Mouse (Mus musculus): ENCODE data around the gene Wdr44. TPM values are rescaled to one million over a fixed set of nuclear protein-coding genes. Genes with fewer than 3 reads are reported as not detected.
"Not testable (repeated sequence)": the region's sequence is repeated elsewhere in the genome, so short reads cannot be mapped to it uniquely, and the experiment has no call there.

Gene Wdr44
- polyA plus RNA-seq, 1 experiment from 2014 or later, result 13.8 TPM

- Histone ChIP-seq H3K9ac (no peak overlapping the region), H3K9me3 (replicated peaks) (no peaks in the 10 kb centered on the region), H3K4me2 (replicated peaks) (no peak overlapping the region), H3K27ac (replicated peaks) (no peak overlapping the region), H3K4me1 (no peaks in the 10 kb centered on the region), H3K36me3 (no peaks in the 10 kb centered on the region), H3K4me3 (replicated peaks) (no peak overlapping the region), H3K27me3 (no peaks in the 10 kb centered on the region)
- 83% methylated on average over 2 of the region's 2 CpGs for WGBS
- ATAC-seq (ENCODE audit: insufficient number of reproducible peaks, low FRiP score, low TSS enrichment, low read depth), result no peak
Measured at GRCm38 (mm10) chrX:23697346-23697745, 4.5 kb downstream of the Wdr44 start.

- whole genome bisulfite sequencing, result 96% methylated on average over 1 of the region's 1 CpGs
- Histone ChIP-seq H3K4me1 (no peaks in the 10 kb centered on the region), H3K36me3 (no peaks in the 10 kb centered on the region), H3K27me3 (no peaks in the 10 kb centered on the region), H3K4me2 (replicated peaks) (no peak overlapping the region), H3K27ac (replicated peaks) (no peak overlapping the region), H3K9ac (no peak overlapping the region), H3K4me3 (replicated peaks) (no peak overlapping the region), H3K9me3 (replicated peaks) (no peaks in the 10 kb centered on the region)
- ATAC-seq (ENCODE audit: insufficient number of reproducible peaks, low FRiP score, low TSS enrichment, low read depth), result no peak
Measured at GRCm38 (mm10) chrX:23699023-23699422, 6.2 kb downstream of the Wdr44 start.

DNA sequence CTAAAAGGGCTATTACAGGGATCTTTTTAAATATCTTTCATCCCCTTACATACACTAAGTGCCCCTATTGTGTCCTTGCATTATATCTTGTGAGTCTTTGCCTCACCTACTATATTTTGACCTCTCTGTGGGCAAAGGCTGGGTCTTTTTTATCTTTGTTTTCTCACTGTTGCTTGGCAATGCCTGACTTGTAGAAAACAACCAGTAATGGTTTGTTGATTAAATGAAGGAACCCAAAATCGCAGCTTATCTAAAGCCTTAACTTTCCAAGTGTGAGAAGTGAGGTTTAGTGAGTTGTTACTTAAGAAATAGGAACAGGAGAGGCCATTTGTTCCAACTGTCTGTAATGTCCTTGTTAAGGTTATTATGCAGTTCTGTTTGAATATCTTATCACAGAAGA is 24.4 kb downstream of the Wdr44 start:
- Histone ChIP-seq H3K4me1 (no peaks in the 10 kb centered on the region), H3K36me3 (no peaks in the 10 kb centered on the region), H3K27ac (replicated peaks) (no peak overlapping the region), H3K9ac (no peak overlapping the region), H3K4me3 (replicated peaks) (no peak overlapping the region), H3K4me2 (replicated peaks) (no peak overlapping the region), H3K27me3 (no peaks in the 10 kb centered on the region), H3K9me3 (replicated peaks) (no peaks in the 10 kb centered on the region)
- WGBS, result 76% methylated on average over 1 of the region's 1 CpGs
- ATAC-seq (ENCODE audit: insufficient number of reproducible peaks, low FRiP score, low TSS enrichment, low read depth), result no peak

DNA sequence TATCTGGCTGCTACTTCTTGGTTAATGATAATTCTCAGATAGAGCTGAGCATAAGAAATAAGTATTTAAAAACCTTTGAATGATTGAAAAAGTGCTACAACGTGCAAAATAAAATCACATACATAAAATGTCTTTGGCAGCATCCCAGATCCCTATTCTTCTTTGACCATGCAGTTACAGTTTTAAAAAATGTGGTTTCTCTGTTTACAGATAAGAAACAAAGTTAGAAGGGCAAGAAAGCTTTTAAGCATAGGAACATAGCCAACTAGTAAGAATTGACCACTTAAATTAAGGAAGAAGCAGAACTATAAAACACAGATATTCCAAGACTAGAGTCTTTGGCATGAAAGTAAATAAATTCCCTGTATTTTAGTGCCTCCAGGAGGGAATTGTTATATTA is 34.6 kb downstream of the Wdr44 start:
- Histone ChIP-seq H3K4me1 (no peaks in the 10 kb centered on the region), H3K4me3 (replicated peaks) (no peak overlapping the region), H3K9me3 (replicated peaks) (no peaks in the 10 kb centered on the region), H3K36me3 (no peaks in the 10 kb centered on the region), H3K4me2 (replicated peaks) (no peak overlapping the region), H3K9ac (no peak overlapping the region), H3K27ac (replicated peaks) (no peak overlapping the region), H3K27me3 (no peaks in the 10 kb centered on the region)
- WGBS, result 69% methylated on average over 1 of the region's 1 CpGs
- no peak for ATAC-seq (ENCODE audit: insufficient number of reproducible peaks, low FRiP score, low TSS enrichment, low read depth)

- WGBS, result 62% methylated on average over 1 of the region's 1 CpGs
- no peak for ATAC-seq (ENCODE audit: insufficient number of reproducible peaks, low FRiP score, low TSS enrichment, low read depth)
- H3K4me2 ChIP-seq (replicated peaks), result no peak overlapping the region
Measured at GRCm38 (mm10) chrX:23754671-23755070, 61.8 kb downstream of the Wdr44 start.

GRCm38 (mm10) chrX:23767849-23768248 is 75.0 kb downstream of the Wdr44 start:
- Histone ChIP-seq H3K36me3 (no peaks in the 10 kb centered on the region), H3K4me3 (replicated peaks) (no peak overlapping the region), H3K4me1 (no peaks in the 10 kb centered on the region), H3K9me3 (replicated peaks) (no peaks in the 10 kb centered on the region), H3K27ac (replicated peaks) (no peak overlapping the region), H3K27me3 (no peaks in the 10 kb centered on the region), H3K9ac (no peak overlapping the region), H3K4me2 (replicated peaks) (no peak overlapping the region)
- WGBS, result 81% methylated on average over 1 of the region's 1 CpGs
- no peak for ATAC-seq (ENCODE audit: insufficient number of reproducible peaks, low FRiP score, low TSS enrichment, low read depth)

More at GRCm38 (mm10) chrX:23754671-23755070, 61.8 kb downstream of the Wdr44 start:
- no peak overlapping the region for H3K4me3 ChIP-seq (replicated peaks)
- H3K4me1 ChIP-seq, result no peaks in the 10 kb centered on the region
- H3K9ac ChIP-seq, result no peak overlapping the region
- no peaks in the 10 kb centered on the region for H3K27me3 ChIP-seq
- no peaks in the 10 kb centered on the region for H3K36me3 ChIP-seq
- no peaks in the 10 kb centered on the region for H3K9me3 ChIP-seq (replicated peaks)
- no peak overlapping the region for H3K27ac ChIP-seq (replicated peaks)

DNA sequence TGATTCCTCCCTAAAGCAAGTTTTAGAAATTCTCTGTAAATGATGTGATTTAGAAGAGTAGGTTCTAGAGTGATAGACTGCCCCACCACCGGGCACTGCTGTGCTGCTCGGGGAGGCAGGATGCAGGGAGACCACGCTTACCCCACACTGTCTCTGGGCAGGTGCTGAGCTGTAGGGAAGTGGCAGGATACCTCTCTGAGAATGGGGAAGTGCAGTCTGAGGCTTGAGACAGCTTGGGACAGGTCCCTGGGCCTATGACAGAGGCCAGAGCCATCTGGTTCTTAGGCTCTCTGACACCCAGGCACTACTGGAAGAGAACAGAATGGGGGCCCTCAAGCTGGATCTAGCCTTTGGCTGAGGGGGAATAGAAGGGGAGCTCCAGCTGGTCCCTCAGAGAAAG is 114.3 kb downstream of the Wdr44 start:
- Histone ChIP-seq H3K4me3 (replicated peaks) (no peak overlapping the region), H3K9me3 (replicated peaks) (no peaks in the 10 kb centered on the region), H3K36me3 (no peaks in the 10 kb centered on the region), H3K4me2 (replicated peaks) (no peak overlapping the region), H3K27ac (replicated peaks) (no peak overlapping the region), H3K4me1 (no peaks in the 10 kb centered on the region), H3K9ac (no peak overlapping the region), H3K27me3 (no peaks in the 10 kb centered on the region)
- ATAC-seq (ENCODE audit: insufficient number of reproducible peaks, low FRiP score, low TSS enrichment, low read depth), result no peak
- 76% methylated on average over 3 of the region's 3 CpGs for WGBS

- no peaks in the 10 kb centered on the region for H3K27me3 ChIP-seq
- 82% methylated on average over 2 of the region's 2 CpGs for WGBS
Measured at GRCm38 (mm10) chrX:23810365-23810764, 117.5 kb downstream of the Wdr44 start.

DNA sequence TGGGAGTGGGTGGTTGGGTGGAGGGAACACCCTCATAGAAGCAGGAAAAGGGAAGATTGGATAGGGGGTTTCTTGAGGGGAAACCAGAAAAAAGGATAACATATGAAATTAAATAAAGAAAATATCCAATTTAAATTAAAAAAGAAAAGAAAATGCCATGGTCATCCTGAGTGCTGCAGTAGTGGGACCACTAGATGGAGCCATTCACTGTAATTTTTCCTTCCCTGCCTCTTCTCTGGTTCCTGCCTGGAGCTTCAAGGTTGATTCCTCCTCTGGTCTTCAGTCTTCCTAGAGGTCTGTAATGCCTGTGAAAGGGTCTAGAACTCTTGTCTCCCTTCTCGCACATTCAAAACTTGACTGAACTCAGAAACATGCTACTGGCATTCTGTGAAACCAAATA is 120.4 kb downstream of the Wdr44 start:
- H3K36me3 ChIP-seq; H3K27me3 ChIP-seq; H3K9me3 ChIP-seq (replicated peaks); H3K4me1 ChIP-seq; H3K9ac ChIP-seq; ATAC-seq (ENCODE audit: insufficient number of reproducible peaks, low FRiP score, low TSS enrichment, low read depth); H3K4me2 ChIP-seq (replicated peaks); H3K27ac ChIP-seq (replicated peaks); H3K4me3 ChIP-seq (replicated peaks): not testable (repeated sequence)
- WGBS, result 72% methylated on average over 1 of the region's 1 CpGs

More at GRCm38 (mm10) chrX:23810365-23810764, 117.5 kb downstream of the Wdr44 start:
- no peaks in the 10 kb centered on the region for H3K36me3 ChIP-seq
- ATAC-seq (ENCODE audit: insufficient number of reproducible peaks, low FRiP score, low TSS enrichment, low read depth), result no peak
- no peak overlapping the region for H3K9ac ChIP-seq
- no peak overlapping the region for H3K27ac ChIP-seq (replicated peaks)
- H3K9me3 ChIP-seq (replicated peaks), result no peaks in the 10 kb centered on the region
- H3K4me2 ChIP-seq (replicated peaks), result no peak overlapping the region
- H3K4me3 ChIP-seq (replicated peaks), result no peak overlapping the region
- no peaks in the 10 kb centered on the region for H3K4me1 ChIP-seq

GRCm38 (mm10) chrX:23822885-23823284 is 130.0 kb downstream of the Wdr44 start:
- not testable (repeated sequence) for H3K4me3 ChIP-seq (replicated peaks); H3K27ac ChIP-seq (replicated peaks); H3K36me3 ChIP-seq; H3K4me2 ChIP-seq (replicated peaks); ATAC-seq (ENCODE audit: insufficient number of reproducible peaks, low FRiP score, low TSS enrichment, low read depth); H3K9me3 ChIP-seq (replicated peaks); H3K4me1 ChIP-seq; H3K9ac ChIP-seq; H3K27me3 ChIP-seq
- WGBS, result 89% methylated on average over 6 of the region's 6 CpGs

GRCm38 (mm10) chrX:23823398-23824023 is 130.7 kb downstream of the Wdr44 start:
- WGBS, result 62% methylated on average over 19 of the region's 19 CpGs
- Histone ChIP-seq H3K9ac (no peak overlapping the region), H3K4me2 (replicated peaks) (no peak overlapping the region), H3K27me3 (no peaks in the 10 kb centered on the region), H3K4me1 (no peaks in the 10 kb centered on the region), H3K4me3 (replicated peaks) (no peak overlapping the region), H3K27ac (replicated peaks) (no peak overlapping the region), H3K9me3 (replicated peaks) (no peaks in the 10 kb centered on the region), H3K36me3 (no peaks in the 10 kb centered on the region)
- no peak for ATAC-seq (ENCODE audit: insufficient number of reproducible peaks, low FRiP score, low TSS enrichment, low read depth)

DNA sequence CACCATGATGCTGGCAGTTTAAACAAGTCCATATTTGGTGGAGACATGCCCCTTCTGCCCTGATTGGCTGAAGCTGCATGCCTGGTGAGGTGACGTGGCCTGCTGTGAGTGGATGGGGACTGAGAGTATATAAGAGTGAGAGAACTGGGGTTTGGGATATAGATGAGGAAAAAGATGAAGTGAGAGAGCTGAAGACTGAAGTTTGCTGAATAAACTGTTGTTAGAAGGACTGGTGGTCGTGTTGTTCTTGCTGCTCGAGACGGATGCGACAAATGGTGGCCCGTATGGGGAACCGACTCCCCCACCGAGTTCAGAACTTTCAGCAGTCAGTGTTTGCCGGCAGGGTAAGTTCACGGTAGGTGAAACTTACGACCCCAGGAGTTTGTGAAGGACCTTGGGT is 140.9 kb downstream of the Wdr44 start:
- H3K9ac ChIP-seq; H3K4me1 ChIP-seq; ATAC-seq (ENCODE audit: insufficient number of reproducible peaks, low FRiP score, low TSS enrichment, low read depth); H3K4me3 ChIP-seq (replicated peaks); H3K27ac ChIP-seq (replicated peaks); H3K27me3 ChIP-seq; H3K4me2 ChIP-seq (replicated peaks); H3K36me3 ChIP-seq; H3K9me3 ChIP-seq (replicated peaks): not testable (repeated sequence)
- WGBS, result 91% methylated on average over 11 of the region's 11 CpGs
